Mouse (Mus musculus) brain, embryonic 14.5 days (tissue): ENCODE results near the gene Mapk8ip1.

Source experiments
- CTCF ChIP-seq: fragments of 200-500 bp; IDR thresholded peaks from 2 replicates; pipeline ENCODE4 v1.5.1; 2012; ENCODE audit warnings: inconsistent platforms, mild to moderate bottlenecking, moderate library complexity, borderline replicate concordance; ENCODE audit not compliant: insufficient read depth, insufficient read length; ENCODE audit errors: extremely low read depth
- POLR2A ChIP-seq: fragments of 200-500 bp; IDR thresholded peaks from 2 replicates; pipeline ENCODE4 v1.6.1; 2012; ENCODE audit warnings: mild to moderate bottlenecking, inconsistent platforms, borderline replicate concordance; ENCODE audit not compliant: poor library complexity, insufficient read depth, insufficient read length, severe bottlenecking; ENCODE audit errors: extremely low read depth

DNA sequence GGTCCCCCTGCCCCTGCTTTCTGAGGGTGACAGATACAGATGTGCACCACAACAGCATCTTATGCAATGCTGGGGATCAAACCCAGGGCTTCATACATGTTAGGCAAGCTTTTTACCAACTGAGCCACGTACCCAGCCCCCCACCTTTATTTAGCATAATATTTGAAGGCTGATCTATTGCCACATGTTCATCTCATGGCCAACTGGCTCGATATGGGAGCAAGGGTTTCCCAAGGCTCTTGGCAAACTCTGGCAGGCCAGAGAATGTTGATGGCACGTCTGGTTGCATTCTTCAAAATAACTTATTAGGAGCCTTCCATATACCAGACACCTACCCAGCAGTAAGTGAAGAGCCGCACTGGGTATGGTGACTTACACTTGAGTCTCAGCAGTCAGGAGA is 42.2 kb upstream of the Mapk8ip1 start:
- no peak for TF ChIP-seq CTCF
- no peak for TF ChIP-seq POLR2A
